ENCODE assay signal across 14 mouse cellular contexts in the genomic region with DNA sequence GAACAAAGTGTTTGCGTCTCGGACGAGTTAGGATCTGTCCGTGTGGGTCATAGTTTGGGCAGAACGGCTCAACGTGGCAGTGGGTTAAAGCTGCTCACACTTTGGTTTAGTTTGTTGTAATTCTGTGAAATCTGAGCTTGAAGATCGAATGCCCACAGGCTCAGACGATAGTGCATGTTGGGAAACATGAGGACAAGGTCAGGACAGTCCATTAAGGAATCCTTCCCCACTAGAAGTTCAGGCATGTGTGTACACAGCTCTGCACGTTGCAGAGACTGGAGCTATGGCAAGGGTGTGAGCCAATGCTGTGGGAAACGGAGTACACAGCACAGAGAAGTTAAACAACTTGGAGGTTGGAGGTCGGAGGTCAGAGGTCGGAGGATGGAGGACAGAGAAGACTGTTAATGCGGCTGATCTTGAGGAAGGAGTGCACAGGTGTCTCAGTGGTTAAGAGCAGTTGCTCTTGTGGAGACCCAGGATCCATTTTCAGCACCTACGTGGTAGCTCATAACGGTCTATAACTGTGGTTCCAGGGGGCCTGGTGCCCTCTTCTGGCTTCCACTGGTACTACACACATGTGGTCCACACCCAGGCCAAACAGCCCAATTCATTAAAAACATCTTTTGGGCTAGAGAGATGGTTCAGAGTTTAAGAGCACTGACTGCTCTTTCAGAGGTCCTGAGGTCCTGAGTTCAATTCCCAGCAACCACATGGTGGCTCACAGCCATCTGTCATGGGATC. TPM values are rescaled to one million over a fixed set of nuclear protein-coding genes. Genes with fewer than 3 reads are reported as not detected.
DNase-seq lines count a peak whose midpoint lies in the region; ATAC-seq and TF ChIP-seq lines count a peak whose summit lies in the region.
"Had no signal": no experiment of that assay in that cellular context is flagged by ENCODE, and none has a peak within 500 bp of the region (broad histone marks: within the 10 kb centered on the region; RNA-seq: fewer than 3 reads in every experiment).

No protein-coding gene starts in this region.

- no peak overlapping the region for H3K27ac ChIP-seq in cerebellum, adult 2 months (ENCODE audit: insufficient read depth, low read length)
- no peak overlapping the region for H3K27ac ChIP-seq in bone marrow macrophage, adult 2 months (ENCODE audit: insufficient read depth, low read depth, low read length)
- no peak overlapping the region for H3K27ac ChIP-seq in midbrain, embryonic 14.5 days (replicated peaks; ENCODE audit: low read depth, low read length)
- H3K27ac ChIP-seq: neural tube, embryonic 15.5 days had no signal

- TF ChIP-seq POLR2A in cerebellum, adult 2 months (IDR thresholded peaks at IDR 0.05; ENCODE audit: borderline replicate concordance, insufficient read depth, low read length): no peak
- no peak for TF ChIP-seq POLR2A in lung, adult 2 months (IDR thresholded peaks at IDR 0.05; ENCODE audit: borderline replicate concordance, extremely low read depth, low read depth, low read length)
- TF ChIP-seq POLR2A in bone marrow macrophage, adult 2 months (IDR thresholded peaks at IDR 0.05; ENCODE audit: borderline replicate concordance, low read depth, low read length): no peak

- no peaks in the 10 kb centered on the region for H3K36me3 ChIP-seq in midbrain, embryonic 14.5 days (ENCODE audit: control insufficient read depth, insufficient read depth, low read length)
- H3K36me3 ChIP-seq: hindbrain, embryonic 10.5 days; neural tube, embryonic 15.5 days had no signal

- peak; percentile 45; the same call in 1 of the 2 replicates for ATAC-seq in megakaryocyte progenitor cell, adult 5-6 weeks (replicated peaks; ENCODE audit: poor library complexity)
- no peak for ATAC-seq in midbrain, embryonic 14.5 days (ENCODE audit: low FRiP score, low TSS enrichment)

- no peak overlapping the region for H3K9ac ChIP-seq in midbrain, embryonic 14.5 days (replicated peaks; ENCODE audit: low read length)
- H3K9ac ChIP-seq: neural tube, embryonic 15.5 days had no signal

- H3K4me1 ChIP-seq in cerebellum, adult 2 months (ENCODE audit: control insufficient read depth, insufficient read depth, low read length): no peaks in the 10 kb centered on the region
- no peaks in the 10 kb centered on the region; the same call in 1 of the 2 replicates for H3K4me1 ChIP-seq in lung, adult 2 months (ENCODE audit: control insufficient read depth, insufficient read depth, low read length)
- H3K4me1 ChIP-seq in bone marrow macrophage, adult 2 months (ENCODE audit: control insufficient read depth, insufficient read depth, low read length): no peaks in the 10 kb centered on the region
- H3K4me1 ChIP-seq in midbrain, embryonic 14.5 days (ENCODE audit: control insufficient read depth, insufficient read depth, low read length): peaks cover 4% of the 10 kb centered on the region; the same call in 1 of the 2 replicates

- H3K4me2 ChIP-seq in midbrain, embryonic 14.5 days (ENCODE audit: low read length): no peak overlapping the region
- H3K4me2 ChIP-seq: neural tube, embryonic 15.5 days had no signal

- H3K9me3 ChIP-seq in midbrain, embryonic 14.5 days (ENCODE audit: control insufficient read depth, low read length): no peaks in the 10 kb centered on the region
- H3K9me3 ChIP-seq: hindbrain, embryonic 10.5 days; neural tube, embryonic 15.5 days had no signal

- WGBS in cerebellum, adult 2 months: 83% methylated on average over 15 of the region's 15 CpGs
- 81% methylated on average over 15 of the region's 15 CpGs for WGBS in lung, adult 2 months
- 86% methylated on average over 15 of the region's 15 CpGs for WGBS in midbrain, embryonic 14.5 days

- no peak for DNase-seq in cerebellum, adult 2 months
- DNase-seq in cerebellum, adult 8-10 months: no peak
- no peak for DNase-seq in lung, adult 2 months
- no peak for DNase-seq in lung, adult 18-20 months
- no peak for DNase-seq in midbrain, embryonic 14.5 days
- no peak for DNase-seq in urinary bladder, postnatal 10 days (ENCODE audit: low spot score)
- DNase-seq: adrenal gland, adult 8-10 months; gastrocnemius, postnatal 10 days; spleen, adult 18-20 months had no signal

- no peaks in the 10 kb centered on the region for H3K27me3 ChIP-seq in cerebellum, adult 2 months (ENCODE audit: control insufficient read depth, insufficient read depth, low read length)
- H3K27me3 ChIP-seq in midbrain, embryonic 14.5 days (ENCODE audit: control insufficient read depth, insufficient read depth, low read length): no peaks in the 10 kb centered on the region
- H3K27me3 ChIP-seq: neural tube, embryonic 15.5 days had no signal

- H3K4me3 ChIP-seq in cerebellum, adult 2 months (replicated peaks; ENCODE audit: insufficient read depth, low read depth, low read length): no peak overlapping the region
- H3K4me3 ChIP-seq in lung, adult 2 months (replicated peaks; ENCODE audit: extremely low read depth, low read depth, low read length): no peak overlapping the region
- no peak overlapping the region for H3K4me3 ChIP-seq in bone marrow macrophage, adult 2 months (ENCODE audit: insufficient read depth, low read length)
- no peak overlapping the region for H3K4me3 ChIP-seq in midbrain, embryonic 14.5 days (replicated peaks; ENCODE audit: low read depth, low read length)
- H3K4me3 ChIP-seq: hindbrain, embryonic 10.5 days; neural tube, embryonic 15.5 days had no signal

- peak; percentile 15; the same call in 1 of the 2 replicates for TF ChIP-seq CTCF in cerebellum, adult 2 months (IDR thresholded peaks at IDR 0.05; ENCODE audit: borderline replicate concordance, insufficient read depth, low read depth, low read length)
- TF ChIP-seq CTCF in lung, adult 2 months (IDR thresholded peaks at IDR 0.05; ENCODE audit: insufficient read depth, low read length): peak; percentile 43
- TF ChIP-seq CTCF in bone marrow macrophage, adult 2 months (IDR thresholded peaks at IDR 0.05; ENCODE audit: low read depth, low read length): 0 out of 2 replicates have a peak, but pooled peaks have one; percentile 7

RNA-seq across cellular contexts. Expression of a gene that starts 21.4 kb away (rescaled TPM):
- polyA plus RNA-seq in cerebellum, adult 2 months (2012; rRNA removed): 0.18 and 0.25 TPM in 2 replicates
- polyA plus RNA-seq in lung, adult 2 months (2012; rRNA removed): 2.9 and 4.9 TPM in 2 replicates
- polyA plus RNA-seq in bone marrow macrophage, adult 2 months (2012; ENCODE audit: insufficient read depth, insufficient read length, missing spikeins): 1.6 and 2.0 TPM in 2 replicates
- 2.1 and 2.4 TPM in 2 replicates for total RNA-seq in megakaryocyte progenitor cell, adult 5-6 weeks (2015)
- 1.4 and 1.8 TPM in 2 replicates for total RNA-seq in megakaryocyte progenitor cell, adult 5-6 weeks (2017)
- 0.22 TPM in 1 of 2 replicates, not detected in the other for polyA plus RNA-seq in midbrain, embryonic 14.5 days (2014; fragmentation: Nextera tagmentation; extraction: Ambion mirVana)
- total RNA-seq: gastrocnemius, postnatal 10 days had no signal

RNA-seq across cellular contexts. Expression of a gene that starts 44.3 kb away (rescaled TPM):
- polyA plus RNA-seq in cerebellum, adult 2 months (2012; rRNA removed): 0.11 and 0.30 TPM in 2 replicates
- 15.5 and 19.7 TPM in 2 replicates for polyA plus RNA-seq in lung, adult 2 months (2012; rRNA removed)
- polyA plus RNA-seq in bone marrow macrophage, adult 2 months (2012; ENCODE audit: insufficient read depth, insufficient read length, missing spikeins): 0.68 TPM in 1 of 2 replicates, not detected in the other
- 0.17 and 0.22 TPM in 2 replicates for total RNA-seq in megakaryocyte progenitor cell, adult 5-6 weeks (2015)
- not detected in 2 replicates for total RNA-seq in megakaryocyte progenitor cell, adult 5-6 weeks (2017)
- polyA plus RNA-seq in midbrain, embryonic 14.5 days (2014; fragmentation: Nextera tagmentation; extraction: Ambion mirVana): 0.45 TPM in 1 of 2 replicates, not detected in the other
- total RNA-seq: left cerebral cortex, postnatal 10 days had no signal
- polyA plus RNA-seq: neural tube, embryonic 15.5 days had no signal
